Mouse (Mus musculus): ENCODE measurements around the gene Gpatch8.

Gpatch8 gene

GRCm38 (mm10) chr11:102432115-102432843, 123.9 kb downstream of the Gpatch8 start:
- peak; percentile 69 to 70 for DNase-seq

GRCm38 (mm10) chr11:102431728-102432114, 124.5 kb downstream of the Gpatch8 start:
- DNase-seq, result no peak

- peak; percentile 66 to 82 for DNase-seq
Observed at GRCm38 (mm10) chr11:102431018-102431645, 125.1 kb downstream of the Gpatch8 start.

- DNase-seq, result peak; percentile 63 to 71
Observed at GRCm38 (mm10) chr11:102430121-102431017, 125.8 kb downstream of the Gpatch8 start, which contains the start of gene Grn. Gene Grn, plus strand, starts transcription at chr11:102430315.

GRCm38 (mm10) chr11:102429551-102429950, 126.6 kb downstream of the Gpatch8 start:
- no peak for DNase-seq

- DNase-seq, result no peak
Observed at GRCm38 (mm10) chr11:102428981-102429540, 127.1 kb downstream of the Gpatch8 start.
